Mouse (Mus musculus): Measurements from ENCODE around the gene Kdm4a. TPM values are rescaled to one million over a fixed set of nuclear protein-coding genes. Genes with fewer than 3 reads are reported as not detected.
A peak's percentile ranks its signal among the peaks of the same experiment; 100 is the strongest.

The Kdm4a gene
- total and polyA plus RNA-seq, 3 experiments = 36.9 to 58.8 (median 43.6) TPM

DNA sequence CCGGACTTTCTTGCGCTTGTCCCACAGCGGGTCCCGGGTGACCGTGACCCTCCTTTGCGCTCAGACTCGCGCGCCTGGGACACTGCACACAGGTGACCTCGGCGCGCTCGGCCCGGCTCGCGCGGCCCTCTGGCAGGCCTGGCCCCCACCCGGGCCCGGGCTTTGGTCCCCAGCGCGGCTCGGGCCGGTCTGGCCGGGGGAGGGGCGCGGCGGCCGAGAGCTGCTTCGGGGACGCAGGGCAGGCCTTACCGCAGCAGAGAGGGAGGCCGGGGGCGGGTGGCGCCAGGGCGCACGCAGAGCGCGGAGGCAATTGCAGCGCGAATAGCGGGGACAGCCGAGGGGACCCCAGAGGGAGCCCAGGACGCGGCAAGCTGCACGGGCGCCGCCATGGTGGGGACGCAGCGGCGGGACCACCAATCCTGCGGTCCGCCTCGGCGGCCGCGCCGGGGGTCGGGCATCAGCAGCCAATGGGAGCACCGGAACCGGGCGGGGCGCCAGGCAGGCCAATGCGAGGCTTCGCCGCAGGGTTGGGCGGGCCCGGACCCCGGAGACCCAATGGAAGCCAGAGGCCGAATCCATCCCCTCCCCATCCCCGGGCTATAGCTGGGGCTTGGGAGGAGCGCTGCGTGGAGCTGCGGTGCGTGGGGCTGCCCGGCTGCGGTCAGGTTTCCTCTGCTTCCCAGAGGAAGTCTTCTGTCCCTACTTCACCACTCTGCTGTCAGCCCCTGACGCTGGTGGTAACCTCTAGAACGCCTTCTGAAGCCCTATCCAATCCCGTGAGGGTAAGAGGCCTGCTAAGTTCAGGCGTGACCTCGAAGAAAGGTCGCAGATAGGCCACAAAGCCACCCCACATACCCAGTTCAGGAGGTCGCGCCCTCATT is 45.1 kb downstream of the Kdm4a start, which contains the start of gene St3gal3 (continued):
- TF ChIP-seq ZMIZ1 (IDR thresholded peaks at IDR 0.05; ENCODE audit: low read depth, low read length) (peak; percentile 84), CHD1 (IDR thresholded peaks at IDR 0.05; ENCODE audit: low read depth, low read length) (0 out of 2 replicates have a peak, but pooled peaks have one; percentile 56), CHD2 (IDR thresholded peaks at IDR 0.05; ENCODE audit: low read length) (peak; percentile 74), TCF12 (IDR thresholded peaks at IDR 0.05; ENCODE audit: low read depth, low read length) (peak; percentile 34; the same call in 1 of the 2 replicates), PAX5 (IDR thresholded peaks at IDR 0.05; ENCODE audit: low read length) (no peak), CTCF (conservative IDR thresholded peaks at IDR 0.05 in 1 of 2, IDR thresholded peaks at IDR 0.05 in 1 of 2; ENCODE audit: low read depth in 2 of 2, low read length in 2 of 2) (no peak), USF1 (IDR thresholded peaks at IDR 0.05; ENCODE audit: low read depth, low read length) (no peak), ZKSCAN1 (IDR thresholded peaks at IDR 0.05; ENCODE audit: borderline replicate concordance, low read depth, low read length) (no peak), EP300 (IDR thresholded peaks at IDR 0.05; ENCODE audit: low read length) (no peak)

DNA sequence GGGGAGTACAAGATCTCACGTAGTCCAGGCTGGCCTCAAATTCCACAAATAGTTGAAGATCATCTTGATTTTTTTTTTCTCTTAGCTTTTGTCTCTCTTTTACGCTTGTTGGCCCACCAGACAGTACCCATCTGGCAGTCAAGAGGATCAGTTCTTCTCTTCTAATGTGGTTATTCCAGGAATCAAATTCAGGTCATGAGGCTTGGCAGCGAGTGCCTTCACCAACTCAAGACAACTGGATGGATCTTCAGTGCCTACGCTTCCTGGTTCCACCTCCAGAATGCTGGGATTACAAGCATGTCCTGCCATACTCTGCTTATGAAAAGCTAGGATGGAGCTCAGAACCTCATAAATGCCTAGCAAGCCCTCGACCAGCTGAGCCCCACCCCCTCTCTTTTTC is 48.5 kb downstream of the Kdm4a start:
- Histone ChIP-seq H3K4me3 (replicated peaks in 1 of 3; ENCODE audit: low read depth in 2 of 3, low read length in 2 of 3, poor library complexity in 1 of 3) (no peak overlapping the region), H3K4me1 (ENCODE audit: control insufficient read depth in 1 of 2, insufficient read depth in 2 of 2) (peaks cover 0 to 27% of the 10 kb centered on the region in 2 experiments; a peak in 3 of 4 replicates), H3K4me2 (ENCODE audit: insufficient read depth, low read depth, poor library complexity, severe bottlenecking) (no peak overlapping the region), H3K36me3 (replicated peaks in 1 of 2; ENCODE audit: control insufficient read depth in 1 of 2, insufficient read depth in 1 of 2, low read length in 1 of 2) (peaks cover 2 to 13% of the 10 kb centered on the region in 2 experiments), H3K9me3 (replicated peaks; ENCODE audit: low read length) (no peaks in the 10 kb centered on the region), H3K27me3 (replicated peaks) (no peaks in the 10 kb centered on the region), H3K9ac (ENCODE audit: insufficient read depth, low read depth) (no peak overlapping the region), H3K79me2 (replicated peaks; ENCODE audit: control insufficient read depth, extremely low read depth, insufficient read depth, poor library complexity, severe bottlenecking) (no peaks in the 10 kb centered on the region), H3K27ac (ENCODE audit: insufficient read depth, low read depth) (no peak overlapping the region)
- dilution Hi-C loops (cut with MboI; ENCODE audit: extremely low pct_ligation_motif_present, extremely low pct_unique_long_range_greater_than_20kb, low sequenced_read_pairs) = no loop called here
- TF ChIP-seq MYC (IDR thresholded peaks at IDR 0.05; ENCODE audit: low read depth, low read length) = no peak
- TF ChIP-seq HCFC1 (IDR thresholded peaks at IDR 0.05; ENCODE audit: low read depth, low read length) = no peak
- no peak for TF ChIP-seq MAFK (IDR thresholded peaks at IDR 0.05; ENCODE audit: insufficient replicate concordance, low read length)
- TF ChIP-seq ZC3H11A (IDR thresholded peaks at IDR 0.05; ENCODE audit: low read depth, low read length) = no peak
- no peak for TF ChIP-seq TCF12 (IDR thresholded peaks at IDR 0.05; ENCODE audit: low read depth, low read length)
- no peak for TF ChIP-seq SMC3 (IDR thresholded peaks at IDR 0.05; ENCODE audit: low read depth, low read length)
- TF ChIP-seq RAD21 (IDR thresholded peaks at IDR 0.05; ENCODE audit: low read depth, low read length) = no peak
- TF ChIP-seq MXI1 (IDR thresholded peaks at IDR 0.05; ENCODE audit: low read depth, low read length) = no peak
- no peak for TF ChIP-seq IRF4 (IDR thresholded peaks at IDR 0.05; ENCODE audit: low read depth, low read length)
- no peak for TF ChIP-seq RCOR1 (conservative IDR thresholded peaks at IDR 0.05; ENCODE audit: low read depth, low read length)
- no peak for TF ChIP-seq NRF1 (IDR thresholded peaks at IDR 0.05; ENCODE audit: low read depth, low read length)
- TF ChIP-seq POLR2A (IDR thresholded peaks at IDR 0.05; ENCODE audit: low read depth, low read length) = no peak
- no peak for TF ChIP-seq JUN (IDR thresholded peaks at IDR 0.05; ENCODE audit: insufficient read depth, low read depth, low read length)
- TF ChIP-seq E2F4 (IDR thresholded peaks at IDR 0.05; ENCODE audit: insufficient replicate concordance, low read depth, low read length) = no peak
- DNase-seq (ENCODE audit: extremely low read depth) = no peak
- in situ Hi-C loops (cut with MboI; ENCODE audit: low pct_ligation_motif_present, low pct_unique_long_range_greater_than_20kb, low sequenced_read_pairs) = no loop called here
